Mouse (Mus musculus) kidney, embryonic 16.5 days (tissue): ENCODE data around the gene Dlg2. TPM values are rescaled to one million over a fixed set of nuclear protein-coding genes. Genes with fewer than 3 reads are reported as not detected.

Experiments
- ATAC-seq: fragments of 200-750 bp; cut with Nextera tagmentation; 2 replicates; pipeline ENCODE4 v1.8.0; 2017; ENCODE audit warnings: moderate TSS enrichment; ENCODE audit not compliant: low FRiP score, low TSS enrichment
- H3K27ac ChIP-seq: fragments of 300-500 bp; sonication (generic); 2 replicates; pipeline ENCODE4 v1.5.1; 2014; ENCODE audit warnings: low read length
- H3K27me3 ChIP-seq: fragments of 300-500 bp; sonication (generic); 2 replicates; pipeline ENCODE4 v1.6.1; 2014; ENCODE audit warnings: low read length, control low read depth, mixed read lengths; ENCODE audit not compliant: insufficient read depth
- H3K36me3 ChIP-seq: fragments of 300-500 bp; sonication (generic); 2 replicates; pipeline ENCODE4 v1.6.1; 2014; ENCODE audit warnings: low read length, control low read depth, mixed read lengths; ENCODE audit not compliant: insufficient read depth
- H3K4me1 ChIP-seq: fragments of 300-500 bp; sonication (generic); 2 replicates; pipeline ENCODE4 v1.6.1; 2014; ENCODE audit warnings: low read length, control low read depth, mixed read lengths; ENCODE audit not compliant: insufficient read depth
- H3K4me2 ChIP-seq: fragments of 300-500 bp; sonication (generic); replicated peaks from 2 replicates; pipeline ENCODE4 v1.6.1; 2014; ENCODE audit warnings: low read depth, low read length
- H3K4me3 ChIP-seq: fragments of 300-500 bp; sonication (generic); 2 replicates; pipeline ENCODE4 v1.5.1; 2014; ENCODE audit warnings: mild to moderate bottlenecking, low read length
- H3K9ac ChIP-seq: fragments of 300-500 bp; sonication (generic); replicated peaks from 2 replicates; pipeline ENCODE4 v1.6.1; 2014; ENCODE audit warnings: low read length
- H3K9me3 ChIP-seq: fragments of 300-500 bp; sonication (generic); 2 replicates; pipeline ENCODE4 v1.6.1; 2016; ENCODE audit warnings: low read length, control low read depth
- WGBS: fragments of 180-500 bp; shearing (Covaris S2); extraction: QIAGEN DNeasy Blood & Tissue Kit; methylation state at CpG from one replicate; pipeline ENCODE4 v1.1.7; 2014; 5-methylcytosine and 5-hydroxymethylcytosine counted together
- polyA plus RNA-seq: library from polyadenylated mRNA; unstranded; fragments of >200 nt; fragmentation: Nextera tagmentation; extraction: Ambion mirVana; gene quantifications from 2 replicates; pipeline ENCODE4 v1.2.1, GENCODE M21; 2015

Dlg2 gene
- polyA plus RNA-seq, 1 experiment from 2014 or later: 1.0 TPM

GRCm38 (mm10) chr7:92123276-92123675 is 1646.8 kb downstream of the Dlg2 start:
- Histone ChIP-seq H3K36me3 (no peaks in the 10 kb centered on the region), H3K27me3 (no peaks in the 10 kb centered on the region)

GRCm38 (mm10) chr7:92125886-92126285 is 1649.4 kb downstream of the Dlg2 start:
- no peak overlapping the region for H3K27ac ChIP-seq
- no peak for ATAC-seq
- no peaks in the 10 kb centered on the region for H3K4me1 ChIP-seq
- no peak overlapping the region for H3K4me3 ChIP-seq
- H3K9ac ChIP-seq: no peak overlapping the region
- no peaks in the 10 kb centered on the region for H3K36me3 ChIP-seq
- H3K4me2 ChIP-seq: no peak overlapping the region
- no peaks in the 10 kb centered on the region for H3K27me3 ChIP-seq
- WGBS: 52% methylated on average over 3 of the region's 3 CpGs
- H3K9me3 ChIP-seq: no peaks in the 10 kb centered on the region

More at GRCm38 (mm10) chr7:92123276-92123675, 1646.8 kb downstream of the Dlg2 start:
- no peaks in the 10 kb centered on the region for H3K4me1 ChIP-seq
- H3K4me2 ChIP-seq: no peak overlapping the region
- H3K9ac ChIP-seq: no peak overlapping the region
- 60% methylated on average over 2 of the region's 2 CpGs for WGBS
- H3K9me3 ChIP-seq: no peaks in the 10 kb centered on the region
- H3K27ac ChIP-seq: no peak overlapping the region
- no peak for ATAC-seq
- no peak overlapping the region for H3K4me3 ChIP-seq

GRCm38 (mm10) chr7:92134301-92134700 is 1657.8 kb downstream of the Dlg2 start:
- WGBS: 61% methylated on average over 3 of the region's 3 CpGs
- no peak overlapping the region for H3K4me2 ChIP-seq
- no peak overlapping the region for H3K4me3 ChIP-seq
- no peaks in the 10 kb centered on the region for H3K27me3 ChIP-seq
- no peak for ATAC-seq
- no peak overlapping the region for H3K27ac ChIP-seq
- H3K9me3 ChIP-seq: no peaks in the 10 kb centered on the region
- no peaks in the 10 kb centered on the region for H3K4me1 ChIP-seq
- no peaks in the 10 kb centered on the region for H3K36me3 ChIP-seq
- no peak overlapping the region for H3K9ac ChIP-seq

GRCm38 (mm10) chr7:92135624-92136023 is 1659.2 kb downstream of the Dlg2 start:
- no peak overlapping the region for H3K4me3 ChIP-seq
- ATAC-seq: no peak
- no peak overlapping the region for H3K27ac ChIP-seq
- H3K9ac ChIP-seq: no peak overlapping the region
- no peaks in the 10 kb centered on the region for H3K4me1 ChIP-seq
- H3K9me3 ChIP-seq: no peaks in the 10 kb centered on the region
- no peak overlapping the region for H3K4me2 ChIP-seq
- no peaks in the 10 kb centered on the region for H3K36me3 ChIP-seq
- 57% methylated on average over 2 of the region's 2 CpGs for WGBS
- no peaks in the 10 kb centered on the region for H3K27me3 ChIP-seq

GRCm38 (mm10) chr7:92140051-92140817 is 1663.8 kb downstream of the Dlg2 start:
- Histone ChIP-seq H3K4me2 (no peak overlapping the region), H3K4me1 (no peaks in the 10 kb centered on the region), H3K27me3 (no peaks in the 10 kb centered on the region), H3K4me3 (no peak overlapping the region), H3K9ac (no peak overlapping the region), H3K27ac (no peak overlapping the region), H3K36me3 (no peaks in the 10 kb centered on the region), H3K9me3 (no peaks in the 10 kb centered on the region)
- no peak for ATAC-seq
- 84% methylated on average over 9 of the region's 9 CpGs for WGBS

- H3K27me3 ChIP-seq: no peaks in the 10 kb centered on the region
- ATAC-seq: no peak
- H3K9ac ChIP-seq: no peak overlapping the region
- H3K9me3 ChIP-seq: no peaks in the 10 kb centered on the region
- H3K27ac ChIP-seq: no peak overlapping the region
- 93% methylated on average over 1 of the region's 1 CpGs for WGBS
- H3K4me3 ChIP-seq: no peak overlapping the region
- H3K4me1 ChIP-seq: no peaks in the 10 kb centered on the region
- no peaks in the 10 kb centered on the region for H3K36me3 ChIP-seq
- H3K4me2 ChIP-seq: no peak overlapping the region
Observed at GRCm38 (mm10) chr7:92147499-92147898, 1671.0 kb downstream of the Dlg2 start.

GRCm38 (mm10) chr7:92150768-92151167 is 1674.3 kb downstream of the Dlg2 start:
- no peak overlapping the region for H3K27ac ChIP-seq
- no peaks in the 10 kb centered on the region for H3K27me3 ChIP-seq
- 58% methylated on average over 3 of the region's 3 CpGs for WGBS
- no peak overlapping the region for H3K4me2 ChIP-seq
- H3K36me3 ChIP-seq: no peaks in the 10 kb centered on the region
- ATAC-seq: no peak
- H3K9ac ChIP-seq: no peak overlapping the region
- H3K4me1 ChIP-seq: no peaks in the 10 kb centered on the region
- no peak overlapping the region for H3K4me3 ChIP-seq
- H3K9me3 ChIP-seq: no peaks in the 10 kb centered on the region

- no peak overlapping the region for H3K9ac ChIP-seq
- no peaks in the 10 kb centered on the region for H3K4me1 ChIP-seq
- no peak overlapping the region for H3K27ac ChIP-seq
- no peaks in the 10 kb centered on the region for H3K27me3 ChIP-seq
- no peak overlapping the region for H3K4me2 ChIP-seq
- H3K4me3 ChIP-seq: no peak overlapping the region
- H3K36me3 ChIP-seq: no peaks in the 10 kb centered on the region
- ATAC-seq: no peak
- H3K9me3 ChIP-seq: no peaks in the 10 kb centered on the region
Observed at GRCm38 (mm10) chr7:92154603-92155002, 1678.1 kb downstream of the Dlg2 start.

- no peak overlapping the region for H3K9ac ChIP-seq
- no peaks in the 10 kb centered on the region for H3K27me3 ChIP-seq
- ATAC-seq: no peak
- no peaks in the 10 kb centered on the region for H3K9me3 ChIP-seq
- H3K27ac ChIP-seq: no peak overlapping the region
- no peak overlapping the region for H3K4me2 ChIP-seq
- no peak overlapping the region for H3K4me3 ChIP-seq
- WGBS: 95% methylated on average over 2 of the region's 2 CpGs
- no peaks in the 10 kb centered on the region for H3K36me3 ChIP-seq
- no peaks in the 10 kb centered on the region for H3K4me1 ChIP-seq
Observed at GRCm38 (mm10) chr7:92163150-92163549, 1686.7 kb downstream of the Dlg2 start.

GRCm38 (mm10) chr7:92164316-92164715 is 1687.8 kb downstream of the Dlg2 start:
- WGBS: 82% methylated on average over 2 of the region's 2 CpGs
- no peak for ATAC-seq
- H3K27me3 ChIP-seq: no peaks in the 10 kb centered on the region
- no peak overlapping the region for H3K4me3 ChIP-seq
- no peaks in the 10 kb centered on the region for H3K9me3 ChIP-seq
- H3K9ac ChIP-seq: no peak overlapping the region
- no peak overlapping the region for H3K4me2 ChIP-seq
- no peaks in the 10 kb centered on the region for H3K4me1 ChIP-seq
- no peaks in the 10 kb centered on the region for H3K36me3 ChIP-seq
- no peak overlapping the region for H3K27ac ChIP-seq
